Mouse (Mus musculus) cortical plate, adult 2 months (tissue): ENCODE measurements around the gene Psma6.

ENCODE experiments used
- CTCF ChIP-seq: fragments of 200-500 bp; IDR thresholded peaks from 2 replicates; pipeline ENCODE4 v1.5.1; 2011; ENCODE audit warnings: mild to moderate bottlenecking, control low read depth, low read length; ENCODE audit not compliant: insufficient read depth; ENCODE audit errors: extremely low read depth
- POLR2A ChIP-seq: fragments of 200-500 bp; IDR thresholded peaks from 2 replicates; pipeline ENCODE4 v1.6.1; 2011; ENCODE audit warnings: mild to moderate bottlenecking, low read length, control low read depth; ENCODE audit not compliant: insufficient read depth; ENCODE audit errors: extremely low read depth

DNA sequence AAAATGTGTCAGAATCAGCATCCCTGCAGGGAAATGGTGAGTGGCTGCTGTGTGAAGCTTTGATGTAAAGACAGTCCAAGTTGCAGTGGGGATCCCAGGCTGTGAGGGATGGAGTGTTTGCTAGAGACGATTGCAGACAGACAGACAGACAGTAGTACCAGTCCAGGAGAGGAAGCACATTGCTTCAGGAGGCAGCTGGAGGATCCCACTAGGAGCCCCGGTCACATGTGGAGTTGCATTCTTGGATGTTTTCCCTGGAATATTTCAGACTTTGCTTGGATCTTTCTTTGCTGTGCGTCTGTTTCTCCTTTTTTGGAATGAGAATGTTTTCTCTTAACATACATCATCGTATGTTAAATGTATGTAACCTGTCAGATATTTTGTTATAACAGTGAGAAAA is 69.9 kb downstream of the Psma6 start:
- TF ChIP-seq CTCF (no peak), POLR2A (no peak)
